Mouse (Mus musculus): ENCODE data around the gene Fbxl19. TPM values are rescaled to one million over a fixed set of nuclear protein-coding genes. Genes with fewer than 3 reads are reported as not detected.

Fbxl19 gene
- total and polyA plus RNA-seq, 3 experiments: 3.3 to 4.8 (median 3.4) TPM

DNA sequence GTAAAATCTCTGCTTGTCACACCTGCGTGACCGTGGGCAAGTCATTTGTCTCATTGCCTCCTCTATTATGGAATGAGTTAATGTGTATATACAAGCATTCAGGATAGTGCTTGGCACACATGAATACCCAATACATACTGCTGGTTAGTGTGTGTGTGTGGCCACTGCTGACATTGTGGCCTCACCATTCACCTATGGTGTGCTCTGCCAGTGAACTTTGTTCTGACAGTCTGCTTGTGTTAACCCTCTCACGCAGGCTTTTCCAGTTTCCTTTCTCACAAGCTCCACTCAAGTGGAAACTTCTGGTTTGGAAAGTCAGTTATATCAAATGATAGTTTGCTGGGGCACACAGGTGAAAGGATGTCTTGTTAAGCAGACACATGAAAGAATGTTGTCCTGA, 33.3 kb upstream of the Fbxl19 start:
- Histone ChIP-seq H3K4me1 (ENCODE audit: control insufficient read depth, insufficient read depth, low read length) (peaks cover 8% of the 10 kb centered on the region), H3K27ac (no peak overlapping the region), H3K4me3 (no peak overlapping the region), H3K79me2 (replicated peaks; ENCODE audit: control insufficient read depth, insufficient read depth, low read length) (no peaks in the 10 kb centered on the region), H3K27me3 (ENCODE audit: control insufficient read depth, insufficient read depth, low read length) (no peaks in the 10 kb centered on the region), H3K9ac (ENCODE audit: low read depth, low read length) (no peak overlapping the region), H3K36me3 (ENCODE audit: control insufficient read depth, insufficient read depth, low read length) (no peaks in the 10 kb centered on the region)
- no peak for TF ChIP-seq EP300 (IDR thresholded peaks at IDR 0.05; ENCODE audit: insufficient read depth, low read depth, low read length)
- no peak for TF ChIP-seq POLR2A (IDR thresholded peaks at IDR 0.05; ENCODE audit: insufficient read depth, low read depth, low read length)
- intact Hi-C loops (cut with DNase I): no loop called here
- no peak for DNase-seq
- 93% methylated on average over 3 of the region's 3 CpGs for WGBS

- 78% methylated on average over 3 of the region's 3 CpGs for WGBS
- DNase-seq: no peak
- Histone ChIP-seq H3K27ac (no peak overlapping the region), H3K79me2 (replicated peaks; ENCODE audit: control insufficient read depth, insufficient read depth, low read length) (no peaks in the 10 kb centered on the region), H3K36me3 (ENCODE audit: control insufficient read depth, insufficient read depth, low read length) (no peaks in the 10 kb centered on the region), H3K4me1 (ENCODE audit: control insufficient read depth, insufficient read depth, low read length) (peaks cover 8% of the 10 kb centered on the region), H3K27me3 (ENCODE audit: control insufficient read depth, insufficient read depth, low read length) (no peaks in the 10 kb centered on the region), H3K4me3 (no peak overlapping the region), H3K9ac (ENCODE audit: low read depth, low read length) (no peak overlapping the region)
- intact Hi-C loops (cut with DNase I): no loop called here
- TF ChIP-seq POLR2A (IDR thresholded peaks at IDR 0.05; ENCODE audit: insufficient read depth, low read depth, low read length) (no peak), CTCF (IDR thresholded peaks at IDR 0.05) (no peak), EP300 (IDR thresholded peaks at IDR 0.05; ENCODE audit: insufficient read depth, low read depth, low read length) (no peak)
Observed at GRCm38 (mm10) chr7:127711456-127711855, 32.9 kb upstream of the Fbxl19 start.

GRCm38 (mm10) chr7:127712461-127713385, 31.6 kb upstream of the Fbxl19 start, which contains the start of gene Ctf1:
TSS of gene Ctf1 (plus strand) at chr7:127712736.
- H3K9ac ChIP-seq (ENCODE audit: low read depth, low read length): peak within 1 kb of the TSS; percentile 52
- no peaks in the 10 kb centered on the region for H3K79me2 ChIP-seq (replicated peaks; ENCODE audit: control insufficient read depth, insufficient read depth, low read length)
- intact Hi-C loops (cut with DNase I): loop anchor here (2.0 kb wide), 1 partner anchor 34 kb away; no protein-coding TSS in a partner anchor
- no peaks in the 10 kb centered on the region for H3K27me3 ChIP-seq (ENCODE audit: control insufficient read depth, insufficient read depth, low read length)
- peaks cover 8% of the 10 kb centered on the region for H3K4me1 ChIP-seq (ENCODE audit: control insufficient read depth, insufficient read depth, low read length)
- H3K4me3 ChIP-seq: peak within 1 kb of the TSS; percentile 54
- H3K27ac ChIP-seq: peak within 1 kb of the TSS; percentile 87
- WGBS: 8% methylated on average over 28 of the region's 28 CpGs
- DNase-seq: peak; percentile 80 to 81
- H3K36me3 ChIP-seq (ENCODE audit: control insufficient read depth, insufficient read depth, low read length): no peaks in the 10 kb centered on the region
- TF ChIP-seq EP300 (IDR thresholded peaks at IDR 0.05; ENCODE audit: insufficient read depth, low read depth, low read length): no peak
- peak; percentile 56; the same call in 1 of the 2 replicates for TF ChIP-seq POLR2A (IDR thresholded peaks at IDR 0.05; ENCODE audit: insufficient read depth, low read depth, low read length)

DNA sequence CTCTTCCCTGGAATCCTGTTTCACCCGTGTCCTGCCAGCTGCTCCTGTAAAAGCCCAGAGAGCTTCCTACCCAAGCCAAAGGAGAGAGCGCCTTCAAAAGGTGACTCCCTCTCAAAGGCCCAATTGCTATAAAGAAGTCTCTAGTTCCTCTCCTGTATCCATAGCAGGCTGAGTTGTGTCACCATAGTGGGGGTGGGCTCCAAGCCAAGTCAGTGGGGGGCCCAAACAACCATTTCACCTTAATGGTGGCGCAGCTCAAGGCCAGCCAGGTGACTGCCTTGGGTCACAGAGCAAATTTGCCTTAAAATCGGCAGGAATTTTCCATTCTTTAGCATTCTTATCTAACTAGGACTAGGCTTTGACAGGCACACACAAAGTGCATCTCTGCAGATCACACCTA, 29.5 kb upstream of the Fbxl19 start:
- H3K36me3 ChIP-seq (ENCODE audit: control insufficient read depth, insufficient read depth, low read length): no peaks in the 10 kb centered on the region
- TF ChIP-seq CTCF (IDR thresholded peaks at IDR 0.05) (no peak), EP300 (IDR thresholded peaks at IDR 0.05; ENCODE audit: insufficient read depth, low read depth, low read length) (no peak)
- DNase-seq: no peak
- H3K4me1 ChIP-seq (ENCODE audit: control insufficient read depth, insufficient read depth, low read length): peaks cover 2% of the 10 kb centered on the region
- no peak overlapping the region for H3K9ac ChIP-seq (ENCODE audit: low read depth, low read length)
- H3K27ac ChIP-seq: no peak overlapping the region
- no peaks in the 10 kb centered on the region for H3K27me3 ChIP-seq (ENCODE audit: control insufficient read depth, insufficient read depth, low read length)
- 77% methylated on average over 4 of the region's 4 CpGs for WGBS
- H3K79me2 ChIP-seq (replicated peaks; ENCODE audit: control insufficient read depth, insufficient read depth, low read length): no peaks in the 10 kb centered on the region
- no peak overlapping the region for H3K4me3 ChIP-seq
- intact Hi-C loops (cut with DNase I): no loop called here

DNA sequence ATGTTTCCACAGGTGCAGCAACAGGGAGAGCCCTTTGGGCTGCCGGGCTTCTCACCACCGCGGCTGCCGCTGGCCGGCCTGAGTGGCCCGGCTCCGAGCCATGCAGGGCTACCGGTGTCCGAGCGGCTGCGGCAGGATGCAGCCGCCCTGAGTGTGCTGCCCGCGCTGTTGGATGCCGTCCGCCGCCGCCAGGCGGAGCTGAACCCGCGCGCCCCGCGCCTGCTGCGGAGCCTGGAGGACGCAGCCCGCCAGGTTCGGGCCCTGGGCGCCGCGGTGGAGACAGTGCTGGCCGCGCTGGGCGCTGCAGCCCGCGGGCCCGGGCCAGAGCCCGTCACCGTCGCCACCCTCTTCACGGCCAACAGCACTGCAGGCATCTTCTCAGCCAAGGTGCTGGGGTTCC, 27.4 kb upstream of the Fbxl19 start:
- peak; percentile 88 for TF ChIP-seq CTCF (IDR thresholded peaks at IDR 0.05)
- TF ChIP-seq POLR2A (IDR thresholded peaks at IDR 0.05; ENCODE audit: insufficient read depth, low read depth, low read length): no peak
- no peak for TF ChIP-seq EP300 (IDR thresholded peaks at IDR 0.05; ENCODE audit: insufficient read depth, low read depth, low read length)
- peaks cover 1% of the 10 kb centered on the region for H3K4me1 ChIP-seq (ENCODE audit: control insufficient read depth, insufficient read depth, low read length)
- 11% methylated on average over 41 of the region's 41 CpGs for WGBS

GRCm38 (mm10) chr7:127718339-127718738, 26.0 kb upstream of the Fbxl19 start:
- no peak for DNase-seq
- WGBS: 89% methylated on average over 6 of the region's 6 CpGs
- Histone ChIP-seq H3K4me3 (no peak overlapping the region), H3K9ac (ENCODE audit: low read depth, low read length) (no peak overlapping the region), H3K36me3 (ENCODE audit: control insufficient read depth, insufficient read depth, low read length) (no peaks in the 10 kb centered on the region), H3K27me3 (ENCODE audit: control insufficient read depth, insufficient read depth, low read length) (no peaks in the 10 kb centered on the region), H3K79me2 (replicated peaks; ENCODE audit: control insufficient read depth, insufficient read depth, low read length) (no peaks in the 10 kb centered on the region), H3K4me1 (ENCODE audit: control insufficient read depth, insufficient read depth, low read length) (no peaks in the 10 kb centered on the region), H3K27ac (no peak overlapping the region)
- TF ChIP-seq EP300 (IDR thresholded peaks at IDR 0.05; ENCODE audit: insufficient read depth, low read depth, low read length): no peak
- TF ChIP-seq POLR2A (IDR thresholded peaks at IDR 0.05; ENCODE audit: insufficient read depth, low read depth, low read length): no peak
- TF ChIP-seq CTCF (IDR thresholded peaks at IDR 0.05): no peak
- intact Hi-C loops (cut with DNase I): no loop called here

More for the DNA sequence above, 27.4 kb upstream of the Fbxl19 start:
- peak overlapping the region; percentile 39; the same call in 1 of the 2 replicates for H3K9ac ChIP-seq (ENCODE audit: low read depth, low read length)
- no peaks in the 10 kb centered on the region for H3K36me3 ChIP-seq (ENCODE audit: control insufficient read depth, insufficient read depth, low read length)
- no peak overlapping the region for H3K27ac ChIP-seq
- H3K27me3 ChIP-seq (ENCODE audit: control insufficient read depth, insufficient read depth, low read length): no peaks in the 10 kb centered on the region
- DNase-seq: peak; percentile 80 to 86
- H3K79me2 ChIP-seq (replicated peaks; ENCODE audit: control insufficient read depth, insufficient read depth, low read length): no peaks in the 10 kb centered on the region
- intact Hi-C loops (cut with DNase I): loop anchor here (2.0 kb wide), 1 partner anchor 42 kb away; no protein-coding TSS in a partner anchor
- peak overlapping the region; percentile 23; the same call in 1 of the 2 replicates for H3K4me3 ChIP-seq
